Mouse (Mus musculus): ENCODE data around the gene Fam57a. TPM values are rescaled to one million over a fixed set of nuclear protein-coding genes. Genes with fewer than 3 reads are reported as not detected.

Gene Fam57a
- polyA plus RNA-seq, 1 experiment = 3.5 TPM

GRCm38 (mm10) chr11:76146187-76147010, 33.1 kb upstream of the Fam57a start:
- Histone ChIP-seq H3K4me3 (ENCODE audit: extremely low read depth, insufficient read depth, insufficient read length) (no peak overlapping the region), H3K27me3 (ENCODE audit: control insufficient read depth, insufficient read depth, low read length) (no peaks in the 10 kb centered on the region), H3K27ac (ENCODE audit: insufficient read depth, low read length) (no peak overlapping the region), H3K4me1 (ENCODE audit: control insufficient read depth, insufficient read depth, insufficient read length) (no peaks in the 10 kb centered on the region), H3K36me3 (ENCODE audit: control insufficient read depth, insufficient read depth, low read length) (peaks cover 3% of the 10 kb centered on the region; the same call in 1 of the 2 replicates)
- no peak for TF ChIP-seq POLR2A (IDR thresholded peaks at IDR 0.05; ENCODE audit: low read depth, low read length)
- no peak for TF ChIP-seq CTCF (IDR thresholded peaks at IDR 0.05; ENCODE audit: extremely low read depth, insufficient read depth, insufficient read length, insufficient replicate concordance)
- WGBS = 88% methylated on average over 8 of the region's 8 CpGs
- DNase-seq (ENCODE audit: low read depth in 1 of 2, low spot score in 2 of 2) = no peak

GRCm38 (mm10) chr11:76148055-76149008, 31.1 kb upstream of the Fam57a start:
- no peak for TF ChIP-seq CTCF (IDR thresholded peaks at IDR 0.05; ENCODE audit: extremely low read depth, insufficient read depth, insufficient read length, insufficient replicate concordance)
- TF ChIP-seq POLR2A (IDR thresholded peaks at IDR 0.05; ENCODE audit: low read depth, low read length) = no peak
- DNase-seq (ENCODE audit: low read depth in 1 of 2, low spot score in 2 of 2) = no peak
- Histone ChIP-seq H3K4me3 (ENCODE audit: extremely low read depth, insufficient read depth, insufficient read length) (no peak overlapping the region), H3K27ac (ENCODE audit: insufficient read depth, low read length) (no peak overlapping the region), H3K36me3 (ENCODE audit: control insufficient read depth, insufficient read depth, low read length) (peaks cover 3% of the 10 kb centered on the region; the same call in 1 of the 2 replicates), H3K27me3 (ENCODE audit: control insufficient read depth, insufficient read depth, low read length) (no peaks in the 10 kb centered on the region), H3K4me1 (ENCODE audit: control insufficient read depth, insufficient read depth, insufficient read length) (0 out of 2 replicates have a peak, but pooled peaks cover 3% of the 10 kb centered on the region)
- 88% methylated on average over 8 of the region's 8 CpGs for WGBS

GRCm38 (mm10) chr11:76150980-76151379, 28.5 kb upstream of the Fam57a start:
- TF ChIP-seq POLR2A (IDR thresholded peaks at IDR 0.05; ENCODE audit: low read depth, low read length) = no peak
- TF ChIP-seq CTCF (IDR thresholded peaks at IDR 0.05; ENCODE audit: extremely low read depth, insufficient read depth, insufficient read length, insufficient replicate concordance) = no peak
- WGBS = 37% methylated on average over 4 of the region's 4 CpGs
- no peaks in the 10 kb centered on the region for H3K27me3 ChIP-seq (ENCODE audit: control insufficient read depth, insufficient read depth, low read length)
- peaks cover 4% of the 10 kb centered on the region; the same call in 1 of the 2 replicates for H3K4me1 ChIP-seq (ENCODE audit: control insufficient read depth, insufficient read depth, insufficient read length)
- no peak overlapping the region for H3K4me3 ChIP-seq (ENCODE audit: extremely low read depth, insufficient read depth, insufficient read length)
- no peak overlapping the region for H3K27ac ChIP-seq (ENCODE audit: insufficient read depth, low read length)
- no peak for DNase-seq (ENCODE audit: low read depth in 1 of 2, low spot score in 2 of 2)
- H3K36me3 ChIP-seq (ENCODE audit: control insufficient read depth, insufficient read depth, low read length) = peaks cover 2% of the 10 kb centered on the region; the same call in 1 of the 2 replicates

GRCm38 (mm10) chr11:76153236-76153951, 26.1 kb upstream of the Fam57a start:
- H3K4me3 ChIP-seq (ENCODE audit: extremely low read depth, insufficient read depth, insufficient read length) = no peak overlapping the region
- peaks cover 4% of the 10 kb centered on the region for H3K36me3 ChIP-seq (ENCODE audit: control insufficient read depth, insufficient read depth, low read length)
- 36% methylated on average over 5 of the region's 5 CpGs for WGBS
- H3K27ac ChIP-seq (ENCODE audit: insufficient read depth, low read length) = no peak overlapping the region
- H3K4me1 ChIP-seq (ENCODE audit: control insufficient read depth, insufficient read depth, insufficient read length) = peaks cover 4% of the 10 kb centered on the region; the same call in 1 of the 2 replicates
- no peak for TF ChIP-seq CTCF (IDR thresholded peaks at IDR 0.05; ENCODE audit: extremely low read depth, insufficient read depth, insufficient read length, insufficient replicate concordance)
- no peak for TF ChIP-seq POLR2A (IDR thresholded peaks at IDR 0.05; ENCODE audit: low read depth, low read length)
- H3K27me3 ChIP-seq (ENCODE audit: control insufficient read depth, insufficient read depth, low read length) = no peaks in the 10 kb centered on the region
- no peak for DNase-seq (ENCODE audit: low read depth in 1 of 2, low spot score in 2 of 2)

GRCm38 (mm10) chr11:76154200-76154599, 25.3 kb upstream of the Fam57a start:
- H3K4me3 ChIP-seq (ENCODE audit: extremely low read depth, insufficient read depth, insufficient read length) = no peak overlapping the region
- no peaks in the 10 kb centered on the region for H3K27me3 ChIP-seq (ENCODE audit: control insufficient read depth, insufficient read depth, low read length)
- H3K4me1 ChIP-seq (ENCODE audit: control insufficient read depth, insufficient read depth, insufficient read length) = peaks cover 4% of the 10 kb centered on the region; the same call in 1 of the 2 replicates
- DNase-seq (ENCODE audit: low read depth in 1 of 2, low spot score in 2 of 2) = no peak
- TF ChIP-seq POLR2A (IDR thresholded peaks at IDR 0.05; ENCODE audit: low read depth, low read length) (no peak), CTCF (IDR thresholded peaks at IDR 0.05; ENCODE audit: extremely low read depth, insufficient read depth, insufficient read length, insufficient replicate concordance) (no peak)
- H3K36me3 ChIP-seq (ENCODE audit: control insufficient read depth, insufficient read depth, low read length) = peaks cover 4% of the 10 kb centered on the region
- no peak overlapping the region for H3K27ac ChIP-seq (ENCODE audit: insufficient read depth, low read length)
- 86% methylated on average over 2 of the region's 2 CpGs for WGBS

GRCm38 (mm10) chr11:76154861-76155260, 24.6 kb upstream of the Fam57a start:
- H3K36me3 ChIP-seq (ENCODE audit: control insufficient read depth, insufficient read depth, low read length) = peaks cover 5% of the 10 kb centered on the region
- 84% methylated on average over 2 of the region's 2 CpGs for WGBS
- no peaks in the 10 kb centered on the region for H3K27me3 ChIP-seq (ENCODE audit: control insufficient read depth, insufficient read depth, low read length)
- no peak for TF ChIP-seq POLR2A (IDR thresholded peaks at IDR 0.05; ENCODE audit: low read depth, low read length)
- no peak for TF ChIP-seq CTCF (IDR thresholded peaks at IDR 0.05; ENCODE audit: extremely low read depth, insufficient read depth, insufficient read length, insufficient replicate concordance)
- DNase-seq (ENCODE audit: low read depth in 1 of 2, low spot score in 2 of 2) = no peak
- H3K4me3 ChIP-seq (ENCODE audit: extremely low read depth, insufficient read depth, insufficient read length) = no peak overlapping the region
- H3K27ac ChIP-seq (ENCODE audit: insufficient read depth, low read length) = no peak overlapping the region
- peaks cover 4% of the 10 kb centered on the region; the same call in 1 of the 2 replicates for H3K4me1 ChIP-seq (ENCODE audit: control insufficient read depth, insufficient read depth, insufficient read length)
